Mouse (Mus musculus) midbrain, embryonic 10.5 days (tissue): ENCODE data around the gene Klf12. TPM values are rescaled to one million over a fixed set of nuclear protein-coding genes. Genes with fewer than 3 reads are reported as not detected.

Experiments
- DNase-seq: peaks from one replicate; pipeline ENCODE4 v3.0.0-alpha.2; 2017; ENCODE audit warnings: low spot score
- H3K27ac ChIP-seq: fragments of 300-500 bp; sonication (generic); replicated peaks from 2 replicates; pipeline ENCODE4 v1.5.1; 2016; ENCODE audit warnings: mild to moderate bottlenecking
- H3K27me3 ChIP-seq: fragments of 300-500 bp; sonication (generic); 2 replicates; pipeline ENCODE4 v1.6.1; 2016; ENCODE audit warnings: low read depth, mild to moderate bottlenecking; ENCODE audit not compliant: poor library complexity, severe bottlenecking
- H3K36me3 ChIP-seq: fragments of 300-500 bp; sonication (generic); 2 replicates; pipeline ENCODE4 v1.6.1; 2016; ENCODE audit warnings: mild to moderate bottlenecking, moderate library complexity
- H3K4me1 ChIP-seq: fragments of 300-500 bp; sonication (generic); 2 replicates; pipeline ENCODE4 v1.6.1; 2016
- H3K4me3 ChIP-seq: fragments of 300-500 bp; sonication (generic); 2 replicates; pipeline ENCODE4 v1.5.1; 2016; ENCODE audit warnings: mild to moderate bottlenecking, moderate library complexity
- H3K9me3 ChIP-seq: fragments of 300-500 bp; sonication (generic); replicated peaks from 2 replicates; pipeline ENCODE4 v1.6.1; 2016; ENCODE audit warnings: mild to moderate bottlenecking
- WGBS: fragments of 180-500 bp; shearing (Covaris S2); methylation state at CpG from one replicate; pipeline ENCODE4 v1.1.7; 2016; 5-methylcytosine and 5-hydroxymethylcytosine counted together
- polyA plus RNA-seq: library from polyadenylated mRNA; unstranded; fragments of >200 nt; fragmentation: Nextera tagmentation; extraction: Ambion mirVana; gene quantifications from 2 replicates; pipeline ENCODE4 v1.2.1, GENCODE M21; 2016

Klf12 gene
- polyA plus RNA-seq, 1 experiment from 2014 or later, result 15.8 TPM

DNA sequence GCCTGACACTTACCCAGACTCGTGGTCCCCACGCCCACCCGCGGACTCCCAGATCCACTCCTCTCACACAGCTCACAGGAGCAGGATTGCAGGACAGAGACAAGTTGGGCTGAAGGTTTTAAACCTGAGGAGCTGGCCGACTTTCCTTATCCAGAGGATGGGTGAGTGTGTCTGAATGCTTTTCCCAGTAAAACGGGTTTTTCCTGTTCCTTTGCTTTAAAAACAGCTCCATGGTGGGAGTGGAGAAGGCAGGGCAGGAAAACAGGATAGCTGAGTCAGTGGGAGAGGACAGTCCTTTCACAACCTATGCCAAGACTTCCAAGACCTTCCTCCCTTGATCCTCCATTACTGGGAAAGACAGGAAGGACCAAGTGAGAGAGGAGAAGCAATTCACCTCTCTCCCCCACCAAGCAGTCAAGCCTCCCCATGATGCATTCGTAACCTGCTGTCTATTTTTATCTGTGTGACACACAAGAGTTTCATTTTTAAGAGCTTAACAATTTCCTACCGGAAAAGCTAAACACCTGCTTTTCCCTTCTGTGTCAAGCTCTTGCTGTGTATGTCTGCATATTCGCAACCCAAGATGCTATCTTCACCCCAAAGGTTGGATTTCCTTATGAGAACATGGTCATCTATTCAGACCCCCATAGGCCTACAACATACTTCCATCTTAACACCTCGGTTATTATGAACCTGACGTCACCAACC, 94.8 kb downstream of the Klf12 start:
- H3K36me3 ChIP-seq, result no peaks in the 10 kb centered on the region
- H3K9me3 ChIP-seq, result no peaks in the 10 kb centered on the region
- no peak overlapping the region for H3K4me3 ChIP-seq
- H3K4me1 ChIP-seq, result peaks cover 15% of the 10 kb centered on the region
- 85% methylated on average over 11 of the region's 11 CpGs for WGBS
- H3K27ac ChIP-seq, result no peak overlapping the region
- DNase-seq, result no peak
- no peaks in the 10 kb centered on the region for H3K27me3 ChIP-seq

DNA sequence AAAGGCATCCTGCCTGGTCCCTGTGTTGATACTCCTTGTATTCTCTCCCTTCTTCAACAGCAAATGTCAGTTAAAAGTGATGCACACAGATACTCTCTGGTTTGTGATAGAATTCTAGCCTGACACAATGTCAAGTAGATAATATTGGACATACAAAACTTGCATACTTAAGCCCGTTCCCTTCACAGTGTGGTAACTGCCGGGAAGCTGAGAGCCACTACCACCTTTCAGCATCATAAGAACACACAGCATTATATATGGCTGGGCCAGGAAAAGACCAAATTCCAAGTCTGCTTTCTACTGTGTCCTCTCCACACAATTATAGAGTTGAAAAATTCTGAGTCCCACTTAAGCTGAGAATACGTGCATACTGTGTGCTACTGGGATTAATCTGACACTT, 97.1 kb downstream of the Klf12 start:
- Histone ChIP-seq H3K9me3 (no peaks in the 10 kb centered on the region), H3K36me3 (no peaks in the 10 kb centered on the region), H3K27me3 (no peaks in the 10 kb centered on the region), H3K4me3 (no peak overlapping the region), H3K4me1 (peaks cover 15% of the 10 kb centered on the region), H3K27ac (0 out of 2 replicates have a peak overlapping the region, but pooled peaks have one; percentile 4)
- 66% methylated on average over 3 of the region's 3 CpGs for WGBS
- DNase-seq, result no peak

DNA sequence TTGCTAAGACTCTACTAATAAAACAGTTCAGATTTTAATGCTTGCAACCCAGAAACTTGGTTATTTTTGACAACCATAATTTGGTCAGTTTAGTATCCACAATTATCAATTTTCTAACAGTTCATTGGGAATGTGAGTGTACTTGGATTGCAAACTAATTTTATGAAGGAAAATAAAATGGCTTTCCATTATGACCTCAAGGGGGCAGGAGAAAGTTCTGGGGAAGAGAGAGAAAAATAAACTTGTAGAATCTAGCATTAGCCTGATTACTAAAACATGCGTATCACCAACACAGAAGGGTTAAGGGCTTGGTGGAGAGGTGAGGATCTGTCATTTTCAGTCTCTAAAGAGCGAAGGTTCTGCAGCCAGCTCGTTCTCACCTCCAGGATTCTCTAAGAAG, 106.7 kb downstream of the Klf12 start:
- WGBS, result 88% methylated on average over 3 of the region's 3 CpGs
- H3K4me3 ChIP-seq, result no peak overlapping the region

DNA sequence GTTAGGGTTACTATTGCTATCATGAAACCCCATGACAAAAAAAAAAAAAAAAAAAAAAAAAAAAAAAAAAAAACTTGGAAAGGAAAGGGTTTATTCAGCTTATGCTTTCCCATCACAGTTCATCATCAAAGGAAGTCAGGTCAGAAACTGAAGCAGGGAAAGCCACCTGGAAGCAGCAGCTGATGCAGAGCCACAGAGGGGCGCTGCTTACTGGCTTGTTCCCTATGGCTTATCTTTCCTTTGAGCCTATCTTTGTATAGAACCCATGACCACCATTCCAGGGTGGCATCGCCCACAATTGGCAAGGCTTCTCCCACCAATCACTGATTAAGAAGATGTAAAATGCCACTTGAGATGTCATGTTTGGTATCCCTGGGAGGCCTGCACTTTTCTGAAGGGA, 119.4 kb downstream of the Klf12 start:
- Histone ChIP-seq H3K4me3 (no peak overlapping the region), H3K27me3 (no peaks in the 10 kb centered on the region), H3K27ac (no peak overlapping the region), H3K36me3 (no peaks in the 10 kb centered on the region), H3K9me3 (no peaks in the 10 kb centered on the region), H3K4me1 (0 out of 2 replicates have a peak, but pooled peaks cover 2% of the 10 kb centered on the region)
- 84% methylated on average over 2 of the region's 2 CpGs for WGBS
- DNase-seq, result no peak

More for the DNA sequence above, 106.7 kb downstream of the Klf12 start:
- H3K27ac ChIP-seq, result no peak overlapping the region
- no peaks in the 10 kb centered on the region for H3K36me3 ChIP-seq
- H3K9me3 ChIP-seq, result no peaks in the 10 kb centered on the region
- H3K4me1 ChIP-seq, result no peaks in the 10 kb centered on the region
- no peaks in the 10 kb centered on the region for H3K27me3 ChIP-seq
- no peak for DNase-seq

DNA sequence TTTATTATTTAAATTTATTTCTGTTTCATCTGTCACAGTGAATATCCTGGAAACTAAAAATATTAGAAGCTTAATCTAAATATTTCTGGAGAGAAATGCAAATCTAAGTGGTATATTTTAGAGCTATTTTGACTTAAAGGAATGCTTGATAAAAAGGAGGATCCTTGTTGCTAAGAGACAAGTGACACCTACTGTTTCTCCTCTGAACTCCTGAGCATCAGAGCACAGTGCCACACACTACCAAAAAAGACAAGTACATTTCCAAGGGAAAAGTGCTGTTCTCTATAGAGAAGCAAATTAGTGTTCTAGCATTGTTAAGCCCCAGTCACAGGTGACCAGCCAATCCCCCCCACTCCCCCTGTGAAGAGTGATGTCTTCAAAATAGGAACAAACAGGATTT, 127.8 kb downstream of the Klf12 start:
- DNase-seq, result no peak
- Histone ChIP-seq H3K9me3 (no peaks in the 10 kb centered on the region), H3K36me3 (no peaks in the 10 kb centered on the region)

DNA sequence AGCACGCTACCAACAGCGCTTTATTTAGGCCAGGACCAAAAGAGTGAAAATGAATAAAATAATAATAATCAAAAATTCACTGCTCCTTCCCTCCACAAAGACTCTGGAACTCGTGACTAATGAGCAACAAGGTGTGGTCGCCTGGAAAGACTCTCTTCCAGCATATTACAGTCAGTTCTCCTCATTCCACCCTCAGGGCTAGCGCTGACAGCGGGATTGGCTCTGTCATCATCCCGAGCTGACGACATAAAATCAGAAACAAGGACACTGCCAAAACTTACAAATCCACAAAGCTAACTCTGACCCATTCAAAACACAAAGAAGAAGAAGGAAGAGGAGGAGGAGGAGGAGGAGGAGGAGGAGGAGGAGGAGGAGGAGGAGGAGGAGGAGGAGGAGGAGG, 136.8 kb downstream of the Klf12 start:
- Histone ChIP-seq H3K36me3 (peaks cover 23% of the 10 kb centered on the region), H3K27ac (no peak overlapping the region), H3K27me3 (no peaks in the 10 kb centered on the region), H3K4me3 (no peak overlapping the region), H3K9me3 (no peaks in the 10 kb centered on the region), H3K4me1 (no peaks in the 10 kb centered on the region)
- WGBS, result 93% methylated on average over 8 of the region's 8 CpGs
- no peak for DNase-seq

More for the DNA sequence above, 127.8 kb downstream of the Klf12 start:
- Histone ChIP-seq H3K27ac (no peak overlapping the region), H3K4me1 (0 out of 2 replicates have a peak, but pooled peaks cover 5% of the 10 kb centered on the region), H3K27me3 (no peaks in the 10 kb centered on the region), H3K4me3 (no peak overlapping the region)

DNA sequence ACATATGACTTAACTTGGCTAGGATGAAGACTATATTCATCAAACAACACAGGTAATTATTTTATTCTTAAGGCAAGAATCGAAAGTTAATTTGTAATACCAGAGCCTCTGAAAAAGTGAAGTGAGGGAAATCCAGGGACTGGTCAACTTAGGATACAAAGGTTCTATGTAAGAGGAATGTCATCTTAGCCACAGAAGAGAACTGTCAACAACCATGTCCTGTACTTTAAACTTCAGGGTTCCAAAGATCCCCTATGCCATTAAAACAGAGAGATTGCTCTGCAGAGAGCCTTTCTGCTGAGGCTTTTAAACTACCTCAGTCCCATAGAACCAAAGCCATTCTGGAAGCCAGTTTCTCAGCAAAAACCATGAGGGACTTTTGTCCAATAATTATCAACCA, 144.1 kb downstream of the Klf12 start:
- no peak overlapping the region for H3K27ac ChIP-seq
- H3K4me1 ChIP-seq, result no peaks in the 10 kb centered on the region
- no peaks in the 10 kb centered on the region for H3K27me3 ChIP-seq
- no peak for DNase-seq
- H3K4me3 ChIP-seq, result no peak overlapping the region
- peaks cover 21% of the 10 kb centered on the region for H3K36me3 ChIP-seq
- WGBS, result 90% methylated on average over 1 of the region's 1 CpGs
- H3K9me3 ChIP-seq, result no peaks in the 10 kb centered on the region

DNA sequence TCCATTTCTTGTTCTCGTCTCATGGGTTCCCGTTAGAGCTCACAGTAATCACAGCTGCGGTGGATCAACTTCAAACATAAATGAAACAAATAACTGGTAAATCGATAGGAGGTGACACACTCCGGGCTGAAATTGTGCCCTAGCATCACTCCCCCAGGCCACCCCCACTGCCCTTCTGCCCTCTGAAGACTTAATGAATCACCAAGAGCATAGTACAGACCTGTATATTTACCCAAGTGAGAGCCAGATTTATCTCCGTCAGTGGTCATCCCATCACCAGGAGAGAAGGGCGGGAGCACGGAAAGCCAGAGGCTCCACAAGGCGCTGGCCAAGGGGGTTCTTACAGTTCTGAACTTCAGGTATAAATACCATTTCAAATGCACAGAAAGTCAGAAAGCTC, 150.2 kb downstream of the Klf12 start:
- DNase-seq, result no peak
- H3K27ac ChIP-seq, result no peak overlapping the region
- H3K36me3 ChIP-seq, result no peaks in the 10 kb centered on the region
- WGBS, result 89% methylated on average over 9 of the region's 9 CpGs
- H3K27me3 ChIP-seq, result no peaks in the 10 kb centered on the region
- no peaks in the 10 kb centered on the region for H3K9me3 ChIP-seq
- H3K4me1 ChIP-seq, result no peaks in the 10 kb centered on the region
- H3K4me3 ChIP-seq, result no peak overlapping the region

DNA sequence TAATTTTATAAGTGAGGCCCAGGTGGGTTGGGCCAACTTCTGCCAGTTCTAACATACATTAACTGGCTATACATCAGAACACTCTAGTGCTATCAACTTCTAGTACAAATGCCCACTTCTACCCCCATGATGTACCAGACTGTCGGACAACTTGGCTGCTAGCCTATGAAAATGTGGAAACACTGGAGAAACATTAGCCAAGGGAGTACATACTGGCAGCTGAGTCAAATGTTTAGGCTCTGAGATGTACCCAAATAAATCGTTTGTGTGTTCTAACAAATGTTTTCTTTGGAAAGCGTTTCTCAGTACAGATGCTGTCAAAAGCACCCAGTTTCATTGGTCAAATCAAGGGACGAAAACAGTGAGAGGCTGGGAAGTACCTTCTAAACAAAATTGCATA, 152.0 kb downstream of the Klf12 start:
- no peak for DNase-seq
- 91% methylated on average over 4 of the region's 4 CpGs for WGBS
- Histone ChIP-seq H3K27me3 (no peaks in the 10 kb centered on the region), H3K4me3 (no peak overlapping the region), H3K27ac (no peak overlapping the region), H3K9me3 (no peaks in the 10 kb centered on the region), H3K4me1 (peaks cover 3% of the 10 kb centered on the region; the same call in 1 of the 2 replicates), H3K36me3 (no peaks in the 10 kb centered on the region)

DNA sequence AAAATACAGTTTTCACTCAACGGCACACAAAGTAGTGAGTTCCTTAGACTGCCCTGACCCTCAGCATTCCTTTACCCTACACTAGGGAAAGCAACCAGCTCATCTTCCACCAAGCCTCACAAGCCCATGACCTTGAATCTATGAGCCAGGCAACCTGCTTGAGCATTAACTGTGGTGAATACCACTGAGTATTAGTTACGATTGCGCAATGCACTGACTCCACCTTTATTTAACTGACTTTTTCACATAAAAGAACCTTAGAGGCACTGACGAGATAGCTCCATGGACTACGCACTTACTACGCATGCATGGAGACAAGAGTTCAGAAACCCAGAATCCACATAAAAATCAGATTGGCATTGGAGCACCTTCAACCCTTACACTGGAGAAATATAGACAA, 158.4 kb downstream of the Klf12 start:
- no peaks in the 10 kb centered on the region for H3K36me3 ChIP-seq
- H3K4me1 ChIP-seq, result peaks cover 24% of the 10 kb centered on the region
- H3K9me3 ChIP-seq, result no peaks in the 10 kb centered on the region
- WGBS, result 54% methylated on average over 6 of the region's 6 CpGs
- H3K27ac ChIP-seq, result no peak overlapping the region
- peak; percentile 19 for DNase-seq
- H3K4me3 ChIP-seq, result no peak overlapping the region
- H3K27me3 ChIP-seq, result no peaks in the 10 kb centered on the region

DNA sequence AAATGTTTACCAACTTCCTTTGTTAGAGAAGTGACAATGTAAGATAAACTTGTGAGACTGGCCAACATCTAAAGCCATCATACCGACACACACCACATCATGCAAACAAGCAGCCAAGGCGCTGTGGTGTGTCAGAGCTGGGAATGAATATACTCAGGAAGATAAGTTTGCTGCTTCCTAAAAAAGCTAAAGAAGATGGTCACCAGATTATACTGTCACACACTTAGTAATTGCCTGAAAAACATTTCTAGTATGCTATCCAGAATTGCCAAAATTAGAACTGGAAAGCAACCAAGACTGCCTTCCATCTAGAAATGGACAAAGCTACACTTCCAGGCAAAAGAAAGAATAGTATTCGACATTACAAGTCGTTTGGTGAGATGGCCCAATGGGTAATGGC, 163.4 kb downstream of the Klf12 start:
- WGBS, result 92% methylated on average over 4 of the region's 4 CpGs
- DNase-seq, result no peak

DNA sequence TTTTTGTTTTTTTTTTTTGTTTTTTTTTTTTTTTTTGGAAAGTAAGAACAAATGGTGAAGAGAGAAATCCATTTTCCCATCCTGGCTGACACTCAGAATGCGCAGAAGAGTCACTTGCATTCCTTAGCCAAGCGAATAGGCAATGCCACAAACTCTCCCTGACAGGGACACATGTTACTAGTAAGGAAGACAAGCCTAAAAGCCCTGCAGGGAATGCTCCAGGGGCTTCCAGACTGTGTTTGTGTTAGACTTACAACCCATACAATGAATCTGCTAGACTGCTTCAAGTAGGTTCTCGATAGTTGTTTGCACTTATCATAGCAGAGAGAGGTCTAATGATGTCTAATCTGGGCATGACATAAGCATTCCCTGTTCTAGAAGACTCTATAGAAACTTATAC, 164.6 kb downstream of the Klf12 start:
- H3K36me3 ChIP-seq, result no peaks in the 10 kb centered on the region
- H3K4me3 ChIP-seq, result no peak overlapping the region
- DNase-seq, result no peak
- H3K9me3 ChIP-seq, result no peaks in the 10 kb centered on the region
- H3K27me3 ChIP-seq, result no peaks in the 10 kb centered on the region
- WGBS, result 67% methylated on average over 3 of the region's 3 CpGs
- 0 out of 2 replicates have a peak, but pooled peaks cover under 1% of the 10 kb centered on the region for H3K4me1 ChIP-seq
- H3K27ac ChIP-seq, result no peak overlapping the region

More for the DNA sequence above, 163.4 kb downstream of the Klf12 start:
- Histone ChIP-seq H3K4me3 (no peak overlapping the region), H3K36me3 (no peaks in the 10 kb centered on the region), H3K4me1 (peaks cover 11% of the 10 kb centered on the region), H3K27me3 (no peaks in the 10 kb centered on the region), H3K9me3 (no peaks in the 10 kb centered on the region), H3K27ac (no peak overlapping the region)

DNA sequence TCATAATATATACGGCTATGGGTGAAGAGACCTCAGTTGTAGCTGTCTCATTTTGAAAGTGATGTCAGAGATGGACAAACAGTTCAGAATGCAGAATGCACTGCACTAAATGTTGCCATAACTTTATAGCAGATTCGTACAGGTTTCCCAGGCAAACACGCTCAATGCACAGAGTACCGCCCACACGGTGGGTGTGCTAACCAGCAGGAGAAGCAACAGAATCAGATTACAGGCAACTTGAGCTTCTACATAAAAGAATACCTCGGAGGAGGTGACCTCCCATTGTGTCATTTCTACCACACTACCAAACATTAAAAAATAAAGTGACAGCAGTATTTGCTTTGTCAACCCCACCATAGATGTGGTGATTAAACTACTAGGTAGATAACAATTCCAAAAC, 171.1 kb downstream of the Klf12 start:
- WGBS, result 40% methylated on average over 6 of the region's 6 CpGs
- peaks cover 32% of the 10 kb centered on the region for H3K4me1 ChIP-seq
- H3K36me3 ChIP-seq, result no peaks in the 10 kb centered on the region
- no peaks in the 10 kb centered on the region for H3K27me3 ChIP-seq
- no peak for DNase-seq
- no peak overlapping the region for H3K4me3 ChIP-seq
- H3K27ac ChIP-seq, result no peak overlapping the region
- no peaks in the 10 kb centered on the region for H3K9me3 ChIP-seq
